Mouse (Mus musculus) cerebellum, postnatal 4 days (tissue): Measurements from ENCODE around the gene Carnmt1.

Source experiments
- DNase-seq, 2 experiments: peaks; one replicate each; pipeline ENCODE4 v3.0.0; 2022; ENCODE audit warnings: low spot score in 2 of 2, mixed read lengths in 1 of 2

Gene Carnmt1

GRCm38 (mm10) chr19:18654330-18654729 lies 16.2 kb upstream of the Carnmt1 start:
- DNase-seq, result no peak

- DNase-seq, result no peak
Observed at GRCm38 (mm10) chr19:18654984-18655383, 15.6 kb upstream of the Carnmt1 start.

GRCm38 (mm10) chr19:18655999-18656398 lies 14.6 kb upstream of the Carnmt1 start:
- no peak for DNase-seq

GRCm38 (mm10) chr19:18658473-18658872 lies 12.1 kb upstream of the Carnmt1 start:
- DNase-seq, result no peak

- DNase-seq, result no peak
Observed at GRCm38 (mm10) chr19:18659349-18659748, 11.2 kb upstream of the Carnmt1 start.

- DNase-seq, result no peak
Observed at GRCm38 (mm10) chr19:18660466-18660865, 10.1 kb upstream of the Carnmt1 start.

- DNase-seq, result no peak
Observed at GRCm38 (mm10) chr19:18661683-18662082, 8.9 kb upstream of the Carnmt1 start.

- no peak for DNase-seq
Observed at GRCm38 (mm10) chr19:18663904-18664303, 6.7 kb upstream of the Carnmt1 start.

GRCm38 (mm10) chr19:18666966-18667365 lies 3.6 kb upstream of the Carnmt1 start:
- no peak for DNase-seq

GRCm38 (mm10) chr19:18669551-18669950 lies 1.0 kb upstream of the Carnmt1 start:
- no peak for DNase-seq

GRCm38 (mm10) chr19:18671056-18671741 lies 635 bp downstream of the Carnmt1 start:
- DNase-seq, result peak in 1 of 2 experiments; percentile 56

GRCm38 (mm10) chr19:18672498-18672897 lies 1.9 kb downstream of the Carnmt1 start:
- no peak for DNase-seq

- no peak for DNase-seq
Observed at GRCm38 (mm10) chr19:18673116-18673515, 2.6 kb downstream of the Carnmt1 start.

- DNase-seq, result no peak
Observed at GRCm38 (mm10) chr19:18682142-18682541, 11.6 kb downstream of the Carnmt1 start.

GRCm38 (mm10) chr19:18687556-18687955 lies 17.0 kb downstream of the Carnmt1 start:
- DNase-seq, result no peak

- no peak for DNase-seq
Observed at GRCm38 (mm10) chr19:18692176-18692575, 21.6 kb downstream of the Carnmt1 start.

GRCm38 (mm10) chr19:18692768-18693167 lies 22.2 kb downstream of the Carnmt1 start:
- DNase-seq, result no peak

GRCm38 (mm10) chr19:18695116-18695515 lies 24.6 kb downstream of the Carnmt1 start:
- no peak for DNase-seq

- no peak for DNase-seq
Observed at GRCm38 (mm10) chr19:18695552-18695951, 25.0 kb downstream of the Carnmt1 start.

- DNase-seq, result no peak
Observed at GRCm38 (mm10) chr19:18708101-18708500, 37.5 kb downstream of the Carnmt1 start.

- no peak for DNase-seq
Observed at GRCm38 (mm10) chr19:18710903-18711302, 40.3 kb downstream of the Carnmt1 start.

- DNase-seq, result no peak
Observed at GRCm38 (mm10) chr19:18711589-18711988, 41.0 kb downstream of the Carnmt1 start.

GRCm38 (mm10) chr19:18712153-18712865 lies 41.7 kb downstream of the Carnmt1 start:
- no peak for DNase-seq
